Mouse (Mus musculus) CD4-positive, CD25-positive, alpha-beta regulatory T cell, adult 9 weeks (primary cell): ENCODE measurements around the gene Aif1. TPM values are rescaled to one million over a fixed set of nuclear protein-coding genes. Genes with fewer than 3 reads are reported as not detected.

Experiments
- polyA plus RNA-seq: library from polyadenylated mRNA; unstranded; fragments of 100-300 nt; shearing (Covaris generic); gene quantifications from one replicate; pipeline ENCODE4 v1.2.1, GENCODE M21; 2017

Gene Aif1
- 5.1 TPM for polyA plus RNA-seq

GRCm38 (mm10) chr17:35175968-35176367 is at the start of gene Aif1:
TSS of gene Aif1 (minus strand) at chr17:35176068.

GRCm38 (mm10) chr17:35220156-35220952 is 44.5 kb upstream of the Aif1 start, which contains the start of gene Gm16181:
TSS of gene Gm16181 (plus strand) at chr17:35220834.

DNA sequence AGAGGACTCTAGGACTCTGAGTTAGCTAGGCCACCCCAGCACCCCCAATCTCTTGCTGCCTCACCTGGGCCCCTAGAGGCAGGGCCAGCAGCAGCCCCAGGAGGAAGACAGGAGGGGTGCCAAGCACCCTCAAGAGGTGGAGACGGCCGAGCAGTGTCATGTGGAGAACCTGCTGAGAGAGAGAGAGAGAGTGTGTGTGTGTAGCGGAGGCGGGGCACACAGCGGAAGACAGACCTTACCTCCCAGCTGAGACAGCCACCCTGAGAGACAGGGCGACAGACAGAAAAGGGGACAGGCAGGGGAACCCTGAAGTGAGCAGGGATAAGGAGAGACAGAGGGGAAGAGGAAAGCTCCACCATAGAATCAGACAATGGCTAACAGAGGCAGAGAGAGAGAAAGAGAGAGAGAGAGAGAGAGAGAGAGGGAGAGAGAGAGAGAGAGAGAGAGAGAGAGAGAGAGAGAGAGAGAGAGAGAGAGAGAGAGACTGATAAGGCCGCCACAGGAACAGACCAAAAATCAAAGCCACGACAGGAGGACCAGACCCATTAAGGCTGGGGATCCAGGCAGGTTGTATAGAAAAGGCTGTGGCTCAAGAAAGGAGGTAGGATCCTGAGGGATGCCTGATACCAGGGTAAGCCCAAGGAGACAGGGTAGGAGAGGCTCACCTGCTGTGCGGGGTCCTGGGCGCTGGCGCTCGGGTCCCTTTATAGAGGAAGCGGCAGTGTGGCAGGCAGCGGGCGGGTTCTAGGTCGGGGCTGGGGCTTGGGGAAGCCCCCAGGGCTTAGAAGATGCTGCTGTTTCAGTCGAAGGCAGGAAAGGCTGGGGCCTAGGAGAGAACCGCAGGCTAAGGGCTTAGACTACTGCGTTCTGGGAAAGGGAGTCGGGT is 28.9 kb upstream of the Aif1 start, which contains the start of gene Lta:
Gene Lta, minus strand, starts transcription at position 858 of the 886 bp plus-strand sequence.

DNA sequence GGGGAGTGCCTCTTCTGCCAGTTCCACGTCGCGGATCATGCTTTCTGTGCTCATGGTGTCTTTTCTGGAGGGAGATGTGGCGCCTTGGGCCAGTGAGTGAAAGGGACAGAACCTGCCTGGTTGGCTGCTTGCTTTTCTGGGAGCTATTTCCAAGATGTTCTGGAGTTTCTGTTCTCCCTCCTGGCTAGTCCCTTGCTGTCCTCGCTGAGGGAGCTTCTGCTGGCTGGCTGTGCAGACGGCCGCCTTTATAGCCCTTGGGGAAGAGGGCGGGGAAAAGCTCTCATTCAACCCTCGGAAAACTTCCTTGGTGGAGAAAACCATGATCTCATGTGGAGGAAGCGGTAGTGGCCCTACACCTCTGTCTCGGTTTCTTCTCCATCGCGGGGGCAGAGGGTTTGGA is 25.9 kb upstream of the Aif1 start, which contains the start of gene Tnf:
Gene Tnf, minus strand, starts transcription at position 221 of the 400 bp plus-strand sequence.

DNA sequence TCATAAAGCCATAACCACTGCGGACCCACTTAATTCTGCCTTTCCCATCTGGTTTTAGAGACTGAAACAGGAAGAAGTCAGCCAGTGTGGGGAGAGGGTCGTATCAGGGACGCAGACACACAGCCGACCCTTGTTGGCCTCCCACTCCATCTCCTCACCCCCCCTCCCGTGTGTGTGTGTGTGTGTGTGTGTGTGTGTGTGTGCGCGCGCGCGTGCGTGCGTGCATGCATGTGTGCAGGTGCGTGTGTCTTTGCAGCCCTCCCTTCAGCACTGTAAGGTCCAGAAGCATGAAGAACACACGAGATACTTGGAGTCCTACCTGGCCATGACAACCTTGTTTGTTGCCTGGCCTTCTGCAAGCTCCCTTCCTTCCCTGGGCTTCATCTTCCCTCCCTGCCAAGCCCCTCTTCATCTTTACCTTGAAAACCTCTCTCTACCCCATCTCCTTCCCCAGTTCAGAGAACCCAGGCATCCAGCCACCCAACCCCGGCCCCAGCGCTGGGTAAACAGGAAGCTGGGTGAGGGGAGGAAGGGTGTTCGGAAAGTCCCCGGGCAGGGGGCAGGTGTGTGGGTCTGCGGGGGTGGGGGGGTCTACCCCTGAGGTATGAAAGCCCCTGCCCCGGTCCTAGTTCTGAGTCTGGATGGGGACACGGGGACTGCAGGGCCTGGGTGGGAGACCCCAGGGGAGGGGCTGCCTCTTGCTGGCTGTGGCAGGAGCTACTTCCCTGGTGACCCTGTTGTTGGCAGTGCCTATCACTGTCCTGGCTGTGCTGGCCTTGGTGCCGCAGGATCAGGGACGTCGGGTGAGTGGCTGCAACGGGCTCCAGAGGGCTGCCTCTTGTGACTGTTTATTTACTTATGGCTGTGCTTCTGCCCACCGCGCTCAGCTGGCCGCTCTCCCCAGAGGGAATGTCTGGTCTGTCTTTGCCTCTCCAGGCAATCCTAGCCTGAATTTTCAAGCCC is 18.3 kb upstream of the Aif1 start, which contains the start of gene Ltb:
Gene Ltb, plus strand, starts transcription at position 559 of the 963 bp plus-strand sequence.

DNA sequence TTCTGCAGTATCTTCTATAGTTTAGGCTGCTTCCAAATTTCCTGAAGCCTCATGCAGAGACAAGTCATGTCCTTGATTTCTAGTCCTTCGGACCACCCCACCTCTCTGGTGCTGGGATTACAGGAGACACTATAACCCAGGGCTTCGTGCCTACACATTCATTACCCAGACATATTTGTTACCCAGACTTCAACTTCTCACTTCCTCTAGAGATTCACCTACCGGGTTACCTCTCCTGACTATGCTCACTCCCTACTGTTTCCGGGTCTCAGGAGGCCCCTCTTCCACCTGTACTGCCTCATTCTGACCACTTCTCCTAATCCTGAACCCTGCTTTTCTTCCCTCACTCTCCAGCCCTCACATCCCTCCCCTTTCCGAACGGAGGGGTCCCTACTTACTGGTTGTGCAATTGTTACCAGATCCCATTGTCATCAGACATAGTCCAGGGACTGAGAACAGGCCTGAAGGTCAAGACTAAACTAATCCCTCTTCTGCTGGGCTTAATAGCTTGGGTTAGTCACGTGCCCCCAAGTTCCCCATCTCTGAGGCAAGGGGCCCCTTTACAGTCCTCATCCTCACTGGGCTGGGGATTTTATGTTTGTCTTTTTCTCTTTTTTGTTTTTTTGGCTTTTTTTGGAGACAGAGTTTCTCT is 12.2 kb upstream of the Aif1 start, which contains the start of gene Lst1:
Gene Lst1, minus strand, starts transcription at position 481 of the 652 bp plus-strand sequence.

GRCm38 (mm10) chr17:35164568-35165450 is 11.1 kb downstream of the Aif1 start, which contains the start of gene Prrc2a:
TSS of gene Prrc2a (minus strand) at chr17:35164897.

DNA sequence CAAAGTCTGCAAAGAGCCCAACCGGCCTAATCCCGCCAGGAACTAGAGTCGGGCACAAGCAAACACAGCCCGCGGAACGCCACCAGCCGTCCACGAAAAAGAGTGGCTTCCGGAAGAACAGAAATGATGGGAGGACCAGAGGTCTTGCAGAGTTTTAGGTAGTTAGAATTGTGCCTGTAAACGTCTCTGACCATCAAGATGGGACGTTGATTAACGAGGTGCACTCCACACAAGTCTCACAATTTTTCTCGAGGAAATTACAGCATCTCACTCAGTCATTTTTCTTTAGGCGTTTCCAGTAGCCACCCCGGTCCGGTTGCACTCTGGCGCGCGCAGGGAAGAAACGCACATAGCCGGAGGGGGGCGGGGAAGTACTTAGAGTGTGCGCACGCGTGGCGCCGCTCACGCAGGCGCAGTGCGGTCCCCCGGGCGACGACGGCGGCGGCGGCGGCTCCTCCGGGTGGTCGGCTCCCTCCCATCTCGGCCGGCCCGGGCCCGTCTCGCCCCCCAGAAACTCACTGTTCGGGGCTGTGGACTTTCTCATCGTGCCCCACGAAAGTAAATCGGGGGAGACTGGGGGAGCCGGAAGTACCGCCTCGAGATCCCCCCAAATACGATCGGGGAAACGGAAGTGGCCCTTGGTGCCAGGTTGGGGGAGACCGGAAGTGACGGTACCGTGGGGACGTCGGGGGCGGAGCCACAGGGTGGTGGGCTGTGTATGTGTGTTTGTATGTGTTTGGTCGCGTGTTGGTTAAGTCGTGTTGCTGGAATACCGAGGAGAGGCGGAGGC is 40.9 kb downstream of the Aif1 start, which contains the start of gene Bag6:
Gene Bag6, plus strand, starts transcription at position 378 of the 790 bp plus-strand sequence.

GRCm38 (mm10) chr17:35131500-35132173 is 44.2 kb downstream of the Aif1 start, which contains the start of gene Apom:
TSS of gene Apom (minus strand) at chr17:35132050.

GRCm38 (mm10) chr17:35126206-35126611 is 49.7 kb downstream of the Aif1 start, which contains the start of gene D17H6S53E:
TSS of gene D17H6S53E (plus strand) at chr17:35126373.

GRCm38 (mm10) chr17:35121871-35122303 is 54.0 kb downstream of the Aif1 start, which contains the start of gene Csnk2b:
TSS of gene Csnk2b (minus strand) at chr17:35122053.

DNA sequence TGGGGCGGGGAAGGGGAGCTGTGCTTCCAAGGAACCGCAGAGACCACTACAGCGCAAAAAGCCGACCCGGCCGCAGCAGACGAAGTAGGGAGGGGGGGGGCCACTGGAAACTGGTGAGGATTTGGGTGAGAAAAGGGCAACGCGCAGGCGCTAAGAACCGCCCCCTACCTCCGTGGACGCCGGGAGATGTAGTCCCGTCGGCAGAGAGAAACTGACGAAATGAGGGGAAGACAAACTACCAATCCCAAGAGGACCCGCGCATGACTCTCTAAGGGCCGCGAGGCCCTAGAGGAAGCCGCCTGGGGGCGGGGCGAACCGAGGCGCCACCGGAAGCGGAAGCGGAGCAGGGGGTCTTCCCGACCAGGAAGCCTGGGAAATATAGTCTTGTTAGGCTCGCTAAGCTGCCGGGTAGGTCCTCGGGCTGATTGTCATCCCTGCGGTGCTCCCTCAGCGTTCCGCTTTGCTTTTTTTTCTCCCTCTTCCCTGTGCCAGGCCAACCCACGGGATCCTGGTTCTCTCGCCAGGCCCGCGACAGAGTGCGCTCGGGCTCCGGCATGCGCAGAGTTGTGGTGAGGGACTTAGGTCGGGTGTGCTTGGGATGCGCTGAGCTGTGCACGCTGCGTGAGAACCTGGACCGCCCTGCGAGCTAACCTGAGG is 54.6 kb downstream of the Aif1 start, which contains the start of gene Gpank1:
Gene Gpank1, plus strand, starts transcription at position 313 of the 657 bp plus-strand sequence.

Other genes starting within 250 kb of the Aif1 start
- 107 TPM for gene Neu1, start 244.8 kb downstream of the Aif1 start, polyA plus RNA-seq
- 1.3 TPM for gene Hspa1b, start 216.8 kb downstream of the Aif1 start, polyA plus RNA-seq
- gene Gm20481, start 206.2 kb downstream of the Aif1 start, polyA plus RNA-seq: not detected
- 0.56 TPM for gene Hspa1a, start 203.9 kb downstream of the Aif1 start, polyA plus RNA-seq
- not detected for gene Hspa1l, start 203.4 kb downstream of the Aif1 start, polyA plus RNA-seq
- 38.4 TPM for gene Lsm2, start 194.2 kb downstream of the Aif1 start, polyA plus RNA-seq
- gene Vars, start 175.1 kb downstream of the Aif1 start, polyA plus RNA-seq: 124 TPM
- gene Vwa7, start 159.5 kb downstream of the Aif1 start, polyA plus RNA-seq: 0.17 TPM
- 3.2 TPM for gene Sapcd1, start 148.1 kb downstream of the Aif1 start, polyA plus RNA-seq
- 2.7 TPM for gene Msh5, start 129.3 kb downstream of the Aif1 start, polyA plus RNA-seq
- gene Clic1, start 126.1 kb downstream of the Aif1 start, polyA plus RNA-seq: 654 TPM
- 3.6 TPM for gene Ddah2, start 117.0 kb downstream of the Aif1 start, polyA plus RNA-seq
- gene Ly6g6c, start 110.7 kb downstream of the Aif1 start, polyA plus RNA-seq: not detected
- gene Mpig6b, start 109.9 kb downstream of the Aif1 start, polyA plus RNA-seq: not detected
- gene Ly6g6e, start 99.2 kb downstream of the Aif1 start, polyA plus RNA-seq: not detected
- gene Ly6g6d, start 98.0 kb downstream of the Aif1 start, polyA plus RNA-seq: not detected
- not detected for gene Ly6g6f, start 90.5 kb downstream of the Aif1 start, polyA plus RNA-seq
- gene Abhd16a, start 86.8 kb downstream of the Aif1 start, polyA plus RNA-seq: 84.0 TPM
- not detected for gene Ly6g5c, start 67.8 kb downstream of the Aif1 start, polyA plus RNA-seq
- gene Ly6g5b, start 60.6 kb downstream of the Aif1 start, polyA plus RNA-seq: 2.5 TPM
- gene Gpank1, start 54.6 kb downstream of the Aif1 start, polyA plus RNA-seq: 70.3 TPM
- 338 TPM for gene Csnk2b, start 54.0 kb downstream of the Aif1 start, polyA plus RNA-seq
- 4.3 TPM for gene D17H6S53E, start 49.7 kb downstream of the Aif1 start, polyA plus RNA-seq
- not detected for gene Apom, start 44.0 kb downstream of the Aif1 start, polyA plus RNA-seq
- gene Bag6, start 40.9 kb downstream of the Aif1 start, polyA plus RNA-seq: 57.4 TPM
- gene Prrc2a, start 11.2 kb downstream of the Aif1 start, polyA plus RNA-seq: 29.3 TPM
- gene Lst1, start 12.4 kb upstream of the Aif1 start, polyA plus RNA-seq: 11.8 TPM
- 818 TPM for gene Ltb, start 18.4 kb upstream of the Aif1 start, polyA plus RNA-seq
- gene Tnf, start 25.9 kb upstream of the Aif1 start, polyA plus RNA-seq: 55.3 TPM
- 130 TPM for gene Lta, start 29.3 kb upstream of the Aif1 start, polyA plus RNA-seq
- 1.2 TPM for gene Gm16181, start 44.8 kb upstream of the Aif1 start, polyA plus RNA-seq
- 5.8 TPM for gene Atp6v1g2, start 57.6 kb upstream of the Aif1 start, polyA plus RNA-seq
- gene Nfkbil1, start 59.7 kb upstream of the Aif1 start, polyA plus RNA-seq: 10.5 TPM
- gene Ddx39b, start 65.7 kb upstream of the Aif1 start, polyA plus RNA-seq: 286 TPM
- gene H2-D1, start 86.7 kb upstream of the Aif1 start, polyA plus RNA-seq: 5,181 TPM
- gene H2-Q1, start 144.3 kb upstream of the Aif1 start, polyA plus RNA-seq: 0.15 TPM
- 20.2 TPM for gene H2-Q2, start 166.2 kb upstream of the Aif1 start, polyA plus RNA-seq
- 45.7 TPM for gene H2-Q4, start 203.5 kb upstream of the Aif1 start, polyA plus RNA-seq
- gene H2-Q6, start 248.8 kb upstream of the Aif1 start, polyA plus RNA-seq: 903 TPM